Mouse (Mus musculus) CH12.LX (cell line): ENCODE data around the gene Lin52. TPM values are rescaled to one million over a fixed set of nuclear protein-coding genes. Genes with fewer than 3 reads are reported as not detected.

ENCODE experiments used
- DNase-seq: peaks from one replicate; pipeline ENCODE4 v3.0.0-alpha.2; 2013; ENCODE audit errors: extremely low read depth
- H3K27ac ChIP-seq: 2 replicates; pipeline ENCODE4 v1.5.1; 2012; ENCODE audit warnings: low read depth, mild to moderate bottlenecking, control low read depth, moderate library complexity; ENCODE audit not compliant: insufficient read depth
- H3K27me3 ChIP-seq: replicated peaks from 2 replicates; pipeline ENCODE3; 2012; ENCODE audit warnings: inconsistent platforms
- H3K36me3 ChIP-seq, 2 experiments: replicated peaks in 1 of 2; 2 replicates each; pipeline versions ENCODE3 to v1.6.1; 2012; ENCODE audit warnings: inconsistent platforms in 1 of 2, low read length in 1 of 2, mild to moderate bottlenecking in 1 of 2, mixed read lengths in 1 of 2, moderate library complexity in 1 of 2; ENCODE audit not compliant: control insufficient read depth in 1 of 2, insufficient read depth in 1 of 2
- H3K4me1 ChIP-seq, 2 experiments: 2 replicates each; pipeline ENCODE4 v1.6.1; 2012; ENCODE audit warnings: inconsistent platforms in 1 of 2, moderate library complexity in 1 of 2; ENCODE audit not compliant: insufficient read depth in 2 of 2, control insufficient read depth in 1 of 2
- H3K4me2 ChIP-seq: 2 replicates; pipeline ENCODE4 v1.6.1; 2012; ENCODE audit warnings: low read depth, mild to moderate bottlenecking, control low read depth; ENCODE audit not compliant: poor library complexity, insufficient read depth, severe bottlenecking
- H3K4me3 ChIP-seq, 3 experiments: fragments of 150-350 bp in 1 of 3; sonication (generic) in 1 of 3; replicated peaks in 1 of 3; 2 replicates each; pipeline versions ENCODE3 to v1.5.1; 2011 to 2012; ENCODE audit warnings: low read depth in 2 of 3, low read length in 2 of 3, mild to moderate bottlenecking in 2 of 3, moderate library complexity in 2 of 3, control low read depth in 1 of 3, improper control_type of control experiment in 1 of 3, inconsistent platforms in 1 of 3, mixed read lengths in 1 of 3; ENCODE audit not compliant: poor library complexity in 1 of 3
- H3K79me2 ChIP-seq: replicated peaks from 2 replicates; pipeline ENCODE4 v1.6.1; 2012; ENCODE audit warnings: mild to moderate bottlenecking, moderate library complexity; ENCODE audit not compliant: control insufficient read depth, poor library complexity, insufficient read depth, severe bottlenecking; ENCODE audit errors: extremely low read depth
- H3K9ac ChIP-seq: 2 replicates; pipeline ENCODE4 v1.6.1; 2012; ENCODE audit warnings: low read depth, mild to moderate bottlenecking, control low read depth, moderate library complexity; ENCODE audit not compliant: insufficient read depth
- H3K9me3 ChIP-seq: replicated peaks from 2 replicates; pipeline ENCODE3; 2012; ENCODE audit warnings: low read length, inconsistent platforms, mixed read lengths
- ELF1 ChIP-seq: IDR thresholded peaks from 2 replicates; pipeline ENCODE4 v1.6.1; 2014; ENCODE audit warnings: low read depth, mild to moderate bottlenecking, inconsistent platforms, low read length, improper control_type of control experiment
- ETS1 ChIP-seq: conservative IDR thresholded peaks from 2 replicates; pipeline ENCODE4 v1.6.1; 2012; ENCODE audit warnings: low read depth, mild to moderate bottlenecking, inconsistent platforms, low read length, improper control_type of control experiment, moderate library complexity
- IRF4 ChIP-seq: IDR thresholded peaks from 2 replicates; pipeline ENCODE4 v1.6.1; 2014; ENCODE audit warnings: low read depth, mild to moderate bottlenecking, inconsistent platforms, low read length, improper control_type of control experiment
- JUN ChIP-seq: IDR thresholded peaks from 2 replicates; pipeline ENCODE4 v1.6.1; 2011; ENCODE audit warnings: low read depth, mild to moderate bottlenecking, low read length, improper control_type of control experiment, moderate library complexity; ENCODE audit not compliant: insufficient read depth
- KAT2A ChIP-seq: IDR thresholded peaks from 2 replicates; pipeline ENCODE4 v1.6.1; 2012; ENCODE audit warnings: low read length, improper control_type of control experiment, inconsistent platforms; ENCODE audit not compliant: insufficient replicate concordance
- MAFK ChIP-seq: IDR thresholded peaks from 2 replicates; pipeline ENCODE4 v1.6.1; 2011; ENCODE audit warnings: low read length, improper control_type of control experiment; ENCODE audit not compliant: insufficient replicate concordance
- MAX ChIP-seq: IDR thresholded peaks from 2 replicates; pipeline ENCODE4 v1.6.1; 2011; ENCODE audit warnings: low read length, improper control_type of control experiment
- NELFE ChIP-seq: IDR thresholded peaks from 2 replicates; pipeline ENCODE4 v1.6.1; 2011; ENCODE audit warnings: low read depth, low read length, improper control_type of control experiment
- PAX5 ChIP-seq: IDR thresholded peaks from 2 replicates; pipeline ENCODE4 v1.6.1; 2012; ENCODE audit warnings: low read length, inconsistent platforms, mixed read lengths
- RAD21 ChIP-seq: IDR thresholded peaks from 2 replicates; pipeline ENCODE4 v1.6.1; 2011; ENCODE audit warnings: low read depth, mild to moderate bottlenecking, low read length, improper control_type of control experiment, moderate library complexity
- RCOR1 ChIP-seq: conservative IDR thresholded peaks from 2 replicates; pipeline ENCODE4 v1.6.1; 2012; ENCODE audit warnings: low read depth, mild to moderate bottlenecking, inconsistent platforms, low read length, improper control_type of control experiment
- SIN3A ChIP-seq: IDR thresholded peaks from 2 replicates; pipeline ENCODE4 v1.6.1; 2012; ENCODE audit warnings: low read length, improper control_type of control experiment, inconsistent platforms
- SMC3 ChIP-seq: IDR thresholded peaks from 2 replicates; pipeline ENCODE4 v1.6.1; 2011; ENCODE audit warnings: low read depth, low read length, improper control_type of control experiment
- USF1 ChIP-seq: IDR thresholded peaks from 2 replicates; pipeline ENCODE4 v1.6.1; 2014; ENCODE audit warnings: low read depth, mild to moderate bottlenecking, inconsistent platforms, low read length, improper control_type of control experiment
- USF2 ChIP-seq: conservative IDR thresholded peaks from 2 replicates; pipeline ENCODE4 v1.6.1; 2011; ENCODE audit warnings: low read depth, low read length, improper control_type of control experiment
- ZC3H11A ChIP-seq: IDR thresholded peaks from 2 replicates; pipeline ENCODE4 v1.6.1; 2012; ENCODE audit warnings: low read depth, mild to moderate bottlenecking, inconsistent platforms, low read length, improper control_type of control experiment
- dilution Hi-C: fragments of 300-500 bp; cut with MboI; formaldehyde crosslinking; loops from 2 replicates; pipeline ENCODE4 v1.14.3; 2020; ENCODE audit warnings: low sequenced_read_pairs; ENCODE audit not compliant: extremely low pct_unique_long_range_greater_than_20kb, extremely low pct_ligation_motif_present
- in situ Hi-C: fragments of 300-500 bp; cut with MboI; formaldehyde crosslinking; loops from 3 replicates; pipeline ENCODE4 v1.14.3; 2019; ENCODE audit warnings: low sequenced_read_pairs, low pct_ligation_motif_present, low pct_unique_long_range_greater_than_20kb, mixed read lengths
- polyA plus RNA-seq: library from polyadenylated mRNA; unstranded; fragments of >175 nt; gene quantifications from 2 replicates; pipeline ENCODE4 v1.2.1, GENCODE M21; 2012; ENCODE audit warnings: low read depth; ENCODE audit not compliant: insufficient read length
- total RNA-seq, 2 experiments: library from RNA; depleted of rRNA; stranded (reverse); fragments of 300-350 nt in 1 of 2; fragments of >200 nt in 1 of 2; gene quantifications; 2 replicates each; pipeline ENCODE4 v1.2.3; 2012 to 2014

Gene Lin52
- total and polyA plus RNA-seq, 3 experiments: 5.9 to 16.2 (median 8.7) TPM

DNA sequence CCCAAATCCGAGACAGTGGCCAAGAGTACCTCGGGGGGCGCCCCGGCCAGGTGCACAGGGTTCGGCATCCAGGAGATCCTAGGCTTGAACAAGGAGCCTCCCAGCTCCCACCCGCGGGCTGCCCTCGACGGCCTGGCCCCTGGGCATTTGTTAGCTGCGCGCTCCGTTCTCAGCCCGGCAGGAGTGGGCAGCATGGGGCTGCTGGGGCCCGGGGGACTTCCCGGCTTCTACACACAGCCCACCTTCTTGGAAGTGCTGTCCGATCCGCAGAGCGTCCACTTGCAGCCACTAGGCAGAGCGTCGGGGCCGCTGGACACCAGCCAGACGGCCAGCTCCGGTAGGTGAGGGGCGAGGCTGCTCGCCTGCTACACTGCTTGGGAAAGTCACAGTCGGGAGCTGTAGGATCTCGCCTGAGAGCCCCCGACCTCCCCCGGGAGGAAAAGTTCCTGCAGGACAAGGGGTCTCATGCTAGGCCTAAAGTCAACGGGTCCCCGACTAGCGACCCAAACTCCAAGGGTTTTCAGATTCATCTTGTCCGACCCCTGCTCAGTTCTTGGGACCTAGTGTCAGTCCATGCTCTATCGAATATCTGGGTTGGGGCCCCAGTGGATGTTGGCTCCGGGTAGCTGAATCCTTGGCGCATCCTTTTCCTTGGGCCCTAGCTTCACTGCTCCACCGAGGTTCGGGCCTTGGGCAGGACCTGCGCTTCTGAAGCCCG lies 118.9 kb downstream of the Lin52 start:
- in situ Hi-C loops (no loop called here), dilution Hi-C loops (no loop called here)
- no peaks in the 10 kb centered on the region for H3K79me2 ChIP-seq
- no peak overlapping the region for H3K9ac ChIP-seq
- no peaks in the 10 kb centered on the region for H3K36me3 ChIP-seq
- H3K4me3 ChIP-seq: no peak overlapping the region
- H3K4me2 ChIP-seq: no peak overlapping the region
- no peak for TF ChIP-seq PAX5
- no peak for TF ChIP-seq USF2
- TF ChIP-seq RAD21: no peak
- no peak for TF ChIP-seq SIN3A
- TF ChIP-seq MAX: no peak
- TF ChIP-seq USF1: no peak
- peaks cover 53% of the 10 kb centered on the region for H3K27me3 ChIP-seq
- H3K9me3 ChIP-seq: peaks cover 2% of the 10 kb centered on the region
- no peak overlapping the region for H3K27ac ChIP-seq
- H3K4me1 ChIP-seq: no peaks in the 10 kb centered on the region
- no peak for DNase-seq

DNA sequence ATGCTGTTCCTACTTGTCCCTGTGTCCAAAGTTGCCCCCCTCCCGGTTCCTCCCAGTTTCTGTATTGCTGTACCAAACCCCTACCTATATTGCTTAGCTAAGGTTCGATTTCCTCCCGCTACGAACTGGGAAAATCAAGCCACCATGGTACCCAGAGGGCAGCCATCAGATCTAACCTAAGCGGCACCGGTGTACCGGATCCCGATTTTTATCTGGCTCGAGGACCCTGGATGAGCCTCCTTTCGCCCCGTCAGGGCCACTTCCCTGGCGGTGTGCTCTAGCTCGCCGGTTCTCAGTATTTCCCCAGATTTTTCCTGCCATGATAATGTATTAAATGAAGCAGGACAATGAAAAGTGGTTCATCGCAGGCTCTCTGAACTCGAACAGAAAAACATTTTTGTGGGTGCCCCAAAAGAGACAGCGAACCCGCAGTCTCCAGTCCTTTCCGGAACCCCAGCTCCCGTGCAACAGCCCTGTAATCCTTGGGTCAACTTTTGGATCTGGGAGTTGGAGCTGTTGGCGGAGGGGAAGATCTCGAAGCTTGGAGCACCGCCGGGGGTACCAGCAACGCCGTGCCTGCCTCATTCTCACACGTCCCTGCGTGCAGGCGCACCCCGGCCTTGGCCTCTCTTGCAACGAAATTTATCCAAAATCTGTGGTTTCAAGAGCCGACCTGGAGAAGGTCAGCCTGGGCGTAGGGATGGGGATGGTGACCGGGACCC lies 119.6 kb downstream of the Lin52 start:
- H3K79me2 ChIP-seq: no peaks in the 10 kb centered on the region
- H3K9ac ChIP-seq: no peak overlapping the region
- peaks cover 2% of the 10 kb centered on the region for H3K9me3 ChIP-seq
- no peak overlapping the region for H3K4me2 ChIP-seq
- H3K27ac ChIP-seq: no peak overlapping the region
- no peak for DNase-seq
- H3K36me3 ChIP-seq: no peaks in the 10 kb centered on the region
- H3K27me3 ChIP-seq: peaks cover 53% of the 10 kb centered on the region
- in situ Hi-C loops: no loop called here
- H3K4me3 ChIP-seq: no peak overlapping the region
- TF ChIP-seq ETS1: no peak
- no peak for TF ChIP-seq KAT2A
- no peak for TF ChIP-seq SMC3
- TF ChIP-seq NELFE: no peak
- no peak for TF ChIP-seq JUN
- no peak for TF ChIP-seq RCOR1
- no peak for TF ChIP-seq PAX5
- no peak for TF ChIP-seq ZC3H11A
- no peak for TF ChIP-seq MAX
- no peak for TF ChIP-seq ELF1
- no peak for TF ChIP-seq IRF4
- TF ChIP-seq MAFK: no peak
- H3K4me1 ChIP-seq: no peaks in the 10 kb centered on the region
- dilution Hi-C loops: no loop called here
